Mouse (Mus musculus) heart, postnatal 25 days (tissue): ENCODE measurements around the gene Gm6408. TPM values are rescaled to one million over a fixed set of nuclear protein-coding genes. Genes with fewer than 3 reads are reported as not detected.
"Not testable (repeated sequence)": the region's sequence is repeated elsewhere in the genome, so short reads cannot be mapped to it uniquely, and the experiment has no call there.

Source experiments
- DNase-seq: peaks from one replicate; pipeline ENCODE4 v3.0.0; 2022; ENCODE audit warnings: low spot score
- intact Hi-C: fragments of 180-260 bp; cut with DNase I; formaldehyde crosslinking; loops from one replicate; pipeline ENCODE4 v1.15.1; 2025
- total RNA-seq, 2 experiments: library from RNA; stranded (reverse); gene quantifications; 2 replicates each; pipeline ENCODE4 v1.2.3; 2021

The Gm6408 gene
- total RNA-seq, 2 experiments from 2014 or later: not detected

DNA sequence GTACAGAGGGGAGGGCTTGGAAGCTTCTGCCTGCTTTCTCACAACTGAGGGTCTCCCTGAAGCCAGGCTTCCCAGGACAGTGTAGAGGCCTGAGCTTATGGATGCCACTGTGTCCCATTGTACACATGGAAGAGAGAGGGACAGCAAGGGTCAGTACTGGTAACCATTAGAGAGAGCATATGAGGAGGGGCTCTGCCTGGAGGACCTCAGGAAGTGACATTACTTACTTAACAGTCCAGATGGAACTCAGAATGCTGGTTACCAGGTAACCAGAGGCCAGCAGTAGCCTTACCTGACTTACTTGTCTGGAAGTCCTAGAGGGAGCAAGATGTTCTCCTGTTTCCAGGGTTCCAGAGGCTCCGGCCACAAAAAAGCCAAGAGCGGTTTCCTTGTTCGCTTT lies 43.7 kb downstream of the Gm6408 start, which contains the start of gene Gm3404:
Gene Gm3404, plus strand, starts transcription at position 301 of the 400 bp plus-strand sequence.
- DNase-seq, intact Hi-C loops: not testable (repeated sequence)

Other genes with a start within 250 kb of the Gm6408 start
- gene Wasf3, start 97.0 kb upstream of the Gm6408 start, total RNA-seq: under 1 TPM; 0.44 to 0.48 TPM
- gene Gm6370, start 9.4 kb downstream of the Gm6408 start, total RNA-seq: not detected
- gene 4930449I24Rik, start 20.4 kb downstream of the Gm6408 start, total RNA-seq: not detected
- gene Gm3402, start 32.2 kb downstream of the Gm6408 start, total RNA-seq: not detected
- not detected for gene Gm3404, start 43.8 kb downstream of the Gm6408 start, total RNA-seq
- not detected for gene Gm3409, start 55.7 kb downstream of the Gm6408 start, total RNA-seq
- gene Gm3415, start 74.2 kb downstream of the Gm6408 start, total RNA-seq: not detected
- under 1 TPM in 1 of 2 experiments, not detected in 1; 0.11 TPM for gene Gpr12, start 103.3 kb downstream of the Gm6408 start, total RNA-seq